Mouse (Mus musculus): Measurements from ENCODE around the gene Serpina1f. TPM values are rescaled to one million over a fixed set of nuclear protein-coding genes. Genes with fewer than 3 reads are reported as not detected.
"Not testable (repeated sequence)": the region's sequence is repeated elsewhere in the genome, so short reads cannot be mapped to it uniquely, and the experiment has no call there.

Serpina1f gene
- polyA plus RNA-seq, 1 experiment from 2014 or later = not detected

GRCm38 (mm10) chr12:103685386-103685785, 9.9 kb downstream of the Serpina1f start:
- Histone ChIP-seq H3K9me3 (no peaks in the 10 kb centered on the region), H3K9ac (replicated peaks) (no peak overlapping the region), H3K4me2 (replicated peaks) (no peak overlapping the region), H3K27ac (replicated peaks) (no peak overlapping the region), H3K4me3 (no peak overlapping the region), H3K36me3 (no peaks in the 10 kb centered on the region), H3K4me1 (no peaks in the 10 kb centered on the region), H3K27me3 (no peaks in the 10 kb centered on the region)
- WGBS = 85% methylated on average over 3 of the region's 3 CpGs
- no peak for ATAC-seq (ENCODE audit: low FRiP score, low read depth)

- 73% methylated on average over 4 of the region's 4 CpGs for WGBS
- Histone ChIP-seq H3K4me2 (replicated peaks) (no peak overlapping the region), H3K9me3 (no peaks in the 10 kb centered on the region), H3K9ac (replicated peaks) (no peak overlapping the region), H3K4me3 (no peak overlapping the region), H3K36me3 (no peaks in the 10 kb centered on the region), H3K27ac (replicated peaks) (no peak overlapping the region), H3K27me3 (no peaks in the 10 kb centered on the region), H3K4me1 (no peaks in the 10 kb centered on the region)
- no peak for ATAC-seq (ENCODE audit: low FRiP score, low read depth)
Measured at GRCm38 (mm10) chr12:103683775-103684174, 11.6 kb downstream of the Serpina1f start.

- H3K4me1 ChIP-seq = no peaks in the 10 kb centered on the region
- H3K4me3 ChIP-seq = no peak overlapping the region
- no peaks in the 10 kb centered on the region for H3K27me3 ChIP-seq
- no peak overlapping the region for H3K4me2 ChIP-seq (replicated peaks)
- no peak for ATAC-seq (ENCODE audit: low FRiP score, low read depth)
- no peaks in the 10 kb centered on the region for H3K36me3 ChIP-seq
- no peaks in the 10 kb centered on the region for H3K9me3 ChIP-seq
- 78% methylated on average over 2 of the region's 2 CpGs for WGBS
- no peak overlapping the region for H3K27ac ChIP-seq (replicated peaks)
- no peak overlapping the region for H3K9ac ChIP-seq (replicated peaks)
Measured at GRCm38 (mm10) chr12:103681739-103682138, 13.6 kb downstream of the Serpina1f start.

GRCm38 (mm10) chr12:103681169-103681568, 14.2 kb downstream of the Serpina1f start:
- no peaks in the 10 kb centered on the region for H3K4me1 ChIP-seq
- 81% methylated on average over 2 of the region's 2 CpGs for whole genome bisulfite sequencing
- no peak overlapping the region for H3K9ac ChIP-seq (replicated peaks)
- no peak for ATAC-seq (ENCODE audit: low FRiP score, low read depth)
- no peak overlapping the region for H3K27ac ChIP-seq (replicated peaks)
- H3K36me3 ChIP-seq = no peaks in the 10 kb centered on the region
- H3K4me3 ChIP-seq = no peak overlapping the region
- no peaks in the 10 kb centered on the region for H3K9me3 ChIP-seq
- H3K27me3 ChIP-seq = no peaks in the 10 kb centered on the region
- H3K4me2 ChIP-seq (replicated peaks) = no peak overlapping the region

- WGBS = 94% methylated on average over 1 of the region's 1 CpGs
- not testable (repeated sequence) for H3K4me2 ChIP-seq (replicated peaks); ATAC-seq (ENCODE audit: low FRiP score, low read depth); H3K27ac ChIP-seq (replicated peaks); H3K27me3 ChIP-seq; H3K9me3 ChIP-seq; H3K4me1 ChIP-seq; H3K4me3 ChIP-seq; H3K36me3 ChIP-seq; H3K9ac ChIP-seq (replicated peaks)
Measured at GRCm38 (mm10) chr12:103679853-103680252, 15.5 kb downstream of the Serpina1f start.

GRCm38 (mm10) chr12:103676039-103676438, 19.3 kb downstream of the Serpina1f start, which contains the start of gene Serpina16:
Gene Serpina16, minus strand, starts transcription at chr12:103676139.
- ATAC-seq (ENCODE audit: low FRiP score, low read depth) = no peak
- H3K4me3 ChIP-seq = no peak within 1 kb of the TSS
- no peaks in the 10 kb centered on the region for H3K36me3 ChIP-seq
- H3K4me1 ChIP-seq = no peaks in the 10 kb centered on the region
- H3K9ac ChIP-seq (replicated peaks) = no peak within 1 kb of the TSS
- H3K27me3 ChIP-seq = no peaks in the 10 kb centered on the region
- no peaks in the 10 kb centered on the region for H3K9me3 ChIP-seq
- no peak within 1 kb of the TSS for H3K27ac ChIP-seq (replicated peaks)
- no peak within 1 kb of the TSS for H3K4me2 ChIP-seq (replicated peaks)
- 95% methylated on average over 1 of the region's 1 CpGs for WGBS

GRCm38 (mm10) chr12:103673179-103673578, 22.1 kb downstream of the Serpina1f start:
- WGBS = 94% methylated on average over 2 of the region's 2 CpGs
- Histone ChIP-seq H3K9me3 (no peaks in the 10 kb centered on the region), H3K4me2 (replicated peaks) (no peak overlapping the region), H3K9ac (replicated peaks) (no peak overlapping the region), H3K4me3 (no peak overlapping the region), H3K27me3 (no peaks in the 10 kb centered on the region), H3K27ac (replicated peaks) (no peak overlapping the region), H3K4me1 (no peaks in the 10 kb centered on the region), H3K36me3 (no peaks in the 10 kb centered on the region)
- no peak for ATAC-seq (ENCODE audit: low FRiP score, low read depth)

GRCm38 (mm10) chr12:103671483-103671882, 23.8 kb downstream of the Serpina1f start:
- no peak for ATAC-seq (ENCODE audit: low FRiP score, low read depth)
- Histone ChIP-seq H3K4me1 (no peaks in the 10 kb centered on the region), H3K36me3 (no peaks in the 10 kb centered on the region), H3K9ac (replicated peaks) (no peak overlapping the region), H3K9me3 (no peaks in the 10 kb centered on the region), H3K4me3 (no peak overlapping the region), H3K27ac (replicated peaks) (no peak overlapping the region), H3K4me2 (replicated peaks) (no peak overlapping the region), H3K27me3 (no peaks in the 10 kb centered on the region)
- 67% methylated on average over 3 of the region's 3 CpGs for WGBS

GRCm38 (mm10) chr12:103670964-103671363, 24.4 kb downstream of the Serpina1f start:
- H3K27ac ChIP-seq (replicated peaks) = no peak overlapping the region
- H3K9ac ChIP-seq (replicated peaks) = no peak overlapping the region
- H3K9me3 ChIP-seq = no peaks in the 10 kb centered on the region
- H3K4me2 ChIP-seq (replicated peaks) = no peak overlapping the region
- no peak for ATAC-seq (ENCODE audit: low FRiP score, low read depth)
- H3K4me1 ChIP-seq = no peaks in the 10 kb centered on the region
- 71% methylated on average over 2 of the region's 2 CpGs for WGBS
- no peaks in the 10 kb centered on the region for H3K36me3 ChIP-seq
- H3K27me3 ChIP-seq = no peaks in the 10 kb centered on the region
- H3K4me3 ChIP-seq = no peak overlapping the region

GRCm38 (mm10) chr12:103670344-103670743, 25.0 kb downstream of the Serpina1f start:
- Histone ChIP-seq H3K4me1 (no peaks in the 10 kb centered on the region), H3K4me2 (replicated peaks) (no peak overlapping the region), H3K9me3 (no peaks in the 10 kb centered on the region), H3K27me3 (no peaks in the 10 kb centered on the region), H3K9ac (replicated peaks) (no peak overlapping the region), H3K36me3 (no peaks in the 10 kb centered on the region), H3K27ac (replicated peaks) (no peak overlapping the region), H3K4me3 (no peak overlapping the region)
- no peak for ATAC-seq (ENCODE audit: low FRiP score, low read depth)
- 92% methylated on average over 5 of the region's 5 CpGs for WGBS

GRCm38 (mm10) chr12:103665286-103665685, 30.0 kb downstream of the Serpina1f start:
- no peaks in the 10 kb centered on the region for H3K36me3 ChIP-seq
- no peak overlapping the region for H3K4me3 ChIP-seq
- H3K27ac ChIP-seq (replicated peaks) = no peak overlapping the region
- H3K27me3 ChIP-seq = no peaks in the 10 kb centered on the region
- no peak for ATAC-seq (ENCODE audit: low FRiP score, low read depth)
- H3K9me3 ChIP-seq = no peaks in the 10 kb centered on the region
- H3K4me1 ChIP-seq = no peaks in the 10 kb centered on the region
- 92% methylated on average over 3 of the region's 3 CpGs for WGBS
- no peak overlapping the region for H3K4me2 ChIP-seq (replicated peaks)
- no peak overlapping the region for H3K9ac ChIP-seq (replicated peaks)

GRCm38 (mm10) chr12:103662053-103662452, 33.3 kb downstream of the Serpina1f start:
- H3K9ac ChIP-seq (replicated peaks); H3K9me3 ChIP-seq; H3K36me3 ChIP-seq; H3K27me3 ChIP-seq; ATAC-seq (ENCODE audit: low FRiP score, low read depth); H3K27ac ChIP-seq (replicated peaks); H3K4me2 ChIP-seq (replicated peaks); H3K4me3 ChIP-seq; H3K4me1 ChIP-seq: not testable (repeated sequence)

- WGBS = 88% methylated on average over 5 of the region's 5 CpGs
- no peaks in the 10 kb centered on the region for H3K9me3 ChIP-seq
- no peak overlapping the region for H3K27ac ChIP-seq (replicated peaks)
- H3K4me1 ChIP-seq = no peaks in the 10 kb centered on the region
- H3K4me3 ChIP-seq = no peak overlapping the region
- no peak overlapping the region for H3K4me2 ChIP-seq (replicated peaks)
- no peak overlapping the region for H3K9ac ChIP-seq (replicated peaks)
- H3K27me3 ChIP-seq = no peaks in the 10 kb centered on the region
- no peak for ATAC-seq (ENCODE audit: low FRiP score, low read depth)
- H3K36me3 ChIP-seq = no peaks in the 10 kb centered on the region
Measured at GRCm38 (mm10) chr12:103660076-103660475, 35.3 kb downstream of the Serpina1f start.
